Mouse (Mus musculus) adrenal gland, postnatal 36 days (tissue): ENCODE measurements around the gene Ccdc61. TPM values are rescaled to one million over a fixed set of nuclear protein-coding genes. Genes with fewer than 3 reads are reported as not detected.
"Not testable (repeated sequence)": the region's sequence is repeated elsewhere in the genome, so short reads cannot be mapped to it uniquely, and the experiment has no call there.

ENCODE experiments used
- DNase-seq, 2 experiments: peaks; one replicate each; pipeline ENCODE4 v3.0.0; 2021; ENCODE audit warnings: mixed read lengths in 1 of 2
- total RNA-seq, 2 experiments: library from RNA; stranded (reverse); gene quantifications; 2 replicates each; pipeline ENCODE4 v1.2.3; 2021

Ccdc61 gene
- total RNA-seq, 2 experiments from 2014 or later = 11.5 to 12.1 TPM

- DNase-seq = no peak
Observed at GRCm38 (mm10) chr7:18916254-18916653, 6.0 kb upstream of the Ccdc61 start.

GRCm38 (mm10) chr7:18909797-18910196, 418 bp downstream of the Ccdc61 start:
- DNase-seq = no peak

GRCm38 (mm10) chr7:18904971-18905370, 5.2 kb downstream of the Ccdc61 start:
- no peak for DNase-seq

DNA sequence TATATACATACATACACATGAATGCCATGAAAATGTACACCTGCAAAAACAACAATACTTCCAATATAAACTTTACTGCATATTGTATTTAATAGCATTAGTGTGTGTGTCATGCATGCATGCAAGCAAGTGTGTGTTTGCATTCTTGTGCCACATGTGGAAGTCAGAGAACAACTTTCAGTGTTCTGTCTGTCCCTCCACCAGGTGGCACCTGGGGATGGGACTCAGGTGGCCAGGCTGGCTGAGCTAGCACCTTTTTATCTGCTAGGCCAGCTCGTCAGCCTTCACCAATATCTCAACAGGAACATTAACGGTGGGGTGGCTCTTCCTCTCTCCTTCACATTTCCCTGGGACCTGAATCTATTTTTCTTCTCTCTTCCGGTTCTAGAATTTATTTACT, 7.7 kb downstream of the Ccdc61 start:
- DNase-seq = no peak

- no peak for DNase-seq
Observed at GRCm38 (mm10) chr7:18900513-18900912, 9.7 kb downstream of the Ccdc61 start.

- DNase-seq = peak; percentile 32 to 68
Observed at GRCm38 (mm10) chr7:18896536-18896935, 13.7 kb downstream of the Ccdc61 start.

GRCm38 (mm10) chr7:18893651-18894430, 16.4 kb downstream of the Ccdc61 start:
- peak; percentile 75 to 89 for DNase-seq

DNA sequence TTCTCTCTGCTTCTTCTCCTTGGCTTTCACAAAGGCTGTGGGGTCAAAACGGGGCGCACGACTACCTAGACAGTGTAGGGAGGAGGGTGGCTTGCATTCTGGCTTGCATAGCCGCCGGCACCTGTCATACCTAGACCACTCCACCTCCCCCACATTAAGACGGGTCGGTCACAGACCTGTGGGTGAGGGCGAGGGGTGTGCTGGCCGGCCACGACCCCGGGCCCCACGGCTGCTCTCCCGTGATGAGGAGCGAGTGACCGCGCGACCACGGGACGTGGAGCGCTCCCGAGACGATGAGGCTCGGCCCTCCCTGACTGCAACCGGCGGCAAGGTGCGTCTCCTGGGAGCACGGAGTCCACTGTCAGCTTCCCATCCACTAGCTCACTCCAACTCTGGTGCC, 17.2 kb downstream of the Ccdc61 start:
- DNase-seq = no peak

DNA sequence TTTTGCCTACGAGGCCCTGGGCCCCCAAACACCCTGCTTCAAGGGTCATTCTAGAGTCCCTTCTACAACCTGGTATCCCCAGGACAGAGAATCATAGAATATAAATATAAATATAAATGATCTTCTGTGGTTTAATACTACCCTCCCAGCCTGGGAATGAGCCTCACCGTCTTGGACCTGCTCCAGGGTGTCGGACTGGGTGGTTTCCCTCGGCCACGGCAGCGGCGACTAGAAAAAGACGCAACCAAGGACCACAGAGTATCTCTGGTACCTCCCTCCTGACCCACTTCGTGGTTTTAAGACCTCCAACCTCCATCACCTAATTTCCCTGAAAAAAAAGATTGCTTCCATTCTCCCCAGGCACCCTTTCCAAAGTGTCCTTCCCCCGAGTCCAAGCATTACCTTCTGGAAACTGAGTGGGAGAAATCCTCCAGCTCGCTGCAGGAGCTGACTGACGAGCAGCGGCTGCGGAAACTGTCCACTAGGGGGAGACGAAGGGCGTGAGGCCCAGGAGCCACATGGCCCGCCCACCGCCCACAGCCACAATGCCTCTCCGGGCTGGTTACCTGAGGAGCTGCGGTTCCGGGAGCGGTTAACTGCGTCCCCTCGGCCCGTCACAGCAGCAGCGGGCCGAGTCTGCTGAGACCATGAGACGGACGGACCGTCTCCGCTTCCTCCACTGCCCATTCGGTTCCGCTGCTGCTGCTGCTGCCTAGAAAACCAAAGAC, 18.2 kb downstream of the Ccdc61 start:
- DNase-seq = peak; percentile 89 to 92

DNA sequence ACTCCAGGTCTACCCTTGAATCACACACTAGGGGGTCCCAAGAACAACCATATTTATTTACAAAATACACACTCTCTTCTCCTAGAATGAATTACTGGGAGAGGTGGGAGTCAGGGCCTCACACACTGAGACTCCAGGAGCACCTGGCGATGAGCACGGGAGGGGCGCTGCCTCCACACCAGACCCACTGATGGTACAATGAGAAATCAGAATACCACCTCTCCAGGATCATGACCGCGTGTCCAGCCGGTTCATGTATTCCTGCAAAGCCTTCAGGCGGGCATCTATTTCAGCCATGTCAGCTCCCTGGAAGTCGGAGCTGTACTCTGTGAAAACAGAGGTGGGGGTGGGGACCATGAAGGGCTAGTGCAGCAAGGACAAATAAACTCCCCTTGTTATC, 19.4 kb downstream of the Ccdc61 start:
- no peak for DNase-seq

DNA sequence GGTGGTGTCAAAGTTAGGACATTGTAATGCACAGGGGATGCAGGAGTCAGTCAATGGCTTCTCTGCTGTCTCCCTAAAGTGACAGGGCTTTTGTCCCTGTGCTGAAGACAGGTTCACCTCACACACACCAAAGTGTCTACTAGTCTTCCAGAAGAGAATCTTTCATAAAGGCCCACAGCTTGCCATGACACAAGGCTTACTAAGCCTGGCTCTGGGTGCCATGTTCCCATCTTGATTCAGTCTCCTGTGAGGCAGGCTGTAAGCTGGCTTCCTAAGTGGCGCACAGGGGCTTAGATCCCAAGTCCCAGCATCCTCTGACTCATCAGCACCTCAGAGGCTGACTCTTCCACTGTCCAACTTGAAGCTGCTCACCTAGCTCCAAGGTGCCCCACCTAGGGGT, 23.3 kb downstream of the Ccdc61 start:
- no peak for DNase-seq

DNA sequence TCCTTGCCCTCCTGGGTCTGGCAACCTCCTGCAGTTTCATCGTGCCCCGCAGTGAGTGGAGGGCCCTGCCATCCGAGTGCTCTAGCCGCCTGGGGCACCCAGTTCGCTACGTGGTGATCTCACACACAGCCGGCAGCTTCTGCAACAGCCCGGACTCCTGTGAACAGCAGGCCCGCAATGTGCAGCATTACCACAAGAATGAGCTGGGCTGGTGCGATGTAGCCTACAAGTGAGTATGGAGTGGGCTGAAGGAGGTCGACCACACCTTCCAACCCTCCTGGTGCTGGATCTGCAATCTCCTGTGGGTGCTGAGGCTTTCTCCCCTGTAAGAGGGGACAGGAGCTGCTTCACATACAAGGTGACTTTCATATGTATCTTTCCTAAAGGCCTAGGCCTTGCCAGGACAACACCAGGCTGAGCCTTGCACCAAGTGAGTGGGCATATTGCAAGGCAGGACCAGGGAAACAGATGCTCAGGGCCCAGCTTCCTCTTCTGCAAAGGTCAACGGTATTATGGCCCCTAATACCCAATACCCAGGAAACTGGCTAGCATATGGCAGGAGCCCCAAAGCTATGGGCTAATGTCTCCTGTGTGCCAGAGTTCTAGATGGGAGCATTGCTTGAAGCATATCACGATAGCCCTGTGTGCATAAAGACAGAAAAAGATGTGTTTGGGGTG, 25.3 kb downstream of the Ccdc61 start:
- DNase-seq = no peak

- no peak for DNase-seq
Observed at GRCm38 (mm10) chr7:18883991-18884744, 26.0 kb downstream of the Ccdc61 start.

DNA sequence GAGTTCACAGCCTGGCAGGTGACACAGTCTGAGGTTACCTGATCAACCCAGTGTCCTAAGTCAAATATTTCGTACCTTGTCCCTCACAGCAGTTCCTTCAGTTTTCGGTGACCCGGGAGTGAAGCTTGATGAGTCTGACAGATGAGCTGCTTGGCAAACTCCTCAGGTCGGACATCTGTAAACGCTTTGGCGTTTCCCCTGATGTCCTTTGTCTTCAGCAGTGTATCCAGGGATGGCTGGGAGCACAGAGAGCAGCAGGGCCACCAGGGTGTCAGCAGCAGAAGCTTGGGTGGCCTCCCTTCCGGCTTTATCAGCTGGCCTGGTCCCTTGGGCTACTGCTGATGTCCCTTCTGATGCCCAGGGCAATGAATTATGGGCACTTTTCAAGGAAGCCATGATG, 31.5 kb downstream of the Ccdc61 start:
- no peak for DNase-seq

DNA sequence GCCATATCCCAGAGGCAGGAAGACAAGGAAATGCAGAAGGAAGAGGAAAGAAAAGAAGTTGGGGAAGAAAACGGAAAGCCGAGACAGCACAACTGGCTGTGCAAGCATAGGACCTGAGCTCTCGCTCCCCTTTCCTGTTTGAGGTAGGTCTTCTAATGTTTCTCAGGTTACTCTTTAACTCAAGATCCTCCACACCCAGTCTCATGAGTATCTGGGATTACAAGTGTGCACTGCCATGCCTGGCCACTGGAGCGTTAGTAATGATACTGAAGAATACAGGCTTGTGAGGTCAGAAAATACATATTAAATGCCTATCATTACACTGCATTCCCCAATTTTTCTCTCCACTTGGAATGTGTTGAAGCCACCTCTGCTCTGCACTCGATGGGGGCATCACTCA, 34.8 kb downstream of the Ccdc61 start:
- DNase-seq = no peak

GRCm38 (mm10) chr7:18873253-18873652, 37.0 kb downstream of the Ccdc61 start:
- peak; percentile 63 to 77 for DNase-seq

DNA sequence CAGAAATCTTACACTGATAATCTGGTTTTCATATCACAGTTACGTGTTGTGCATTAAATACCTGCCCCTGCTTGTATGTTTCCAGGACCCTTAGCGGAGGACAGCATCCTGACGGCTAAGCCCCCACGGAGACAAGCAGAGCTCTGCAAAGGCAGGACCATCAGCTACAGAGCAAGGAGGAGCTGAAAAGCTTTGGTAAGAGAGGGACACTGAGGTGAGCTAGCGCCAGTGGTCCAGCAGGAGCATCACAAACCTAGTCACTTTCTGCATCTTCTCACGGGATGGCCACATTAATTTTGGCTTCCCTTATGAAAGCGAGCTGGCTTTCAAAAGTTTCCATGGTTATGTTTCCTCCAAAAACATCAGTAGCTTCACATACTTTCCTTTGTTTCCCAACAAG, 37.4 kb downstream of the Ccdc61 start:
- no peak for DNase-seq

DNA sequence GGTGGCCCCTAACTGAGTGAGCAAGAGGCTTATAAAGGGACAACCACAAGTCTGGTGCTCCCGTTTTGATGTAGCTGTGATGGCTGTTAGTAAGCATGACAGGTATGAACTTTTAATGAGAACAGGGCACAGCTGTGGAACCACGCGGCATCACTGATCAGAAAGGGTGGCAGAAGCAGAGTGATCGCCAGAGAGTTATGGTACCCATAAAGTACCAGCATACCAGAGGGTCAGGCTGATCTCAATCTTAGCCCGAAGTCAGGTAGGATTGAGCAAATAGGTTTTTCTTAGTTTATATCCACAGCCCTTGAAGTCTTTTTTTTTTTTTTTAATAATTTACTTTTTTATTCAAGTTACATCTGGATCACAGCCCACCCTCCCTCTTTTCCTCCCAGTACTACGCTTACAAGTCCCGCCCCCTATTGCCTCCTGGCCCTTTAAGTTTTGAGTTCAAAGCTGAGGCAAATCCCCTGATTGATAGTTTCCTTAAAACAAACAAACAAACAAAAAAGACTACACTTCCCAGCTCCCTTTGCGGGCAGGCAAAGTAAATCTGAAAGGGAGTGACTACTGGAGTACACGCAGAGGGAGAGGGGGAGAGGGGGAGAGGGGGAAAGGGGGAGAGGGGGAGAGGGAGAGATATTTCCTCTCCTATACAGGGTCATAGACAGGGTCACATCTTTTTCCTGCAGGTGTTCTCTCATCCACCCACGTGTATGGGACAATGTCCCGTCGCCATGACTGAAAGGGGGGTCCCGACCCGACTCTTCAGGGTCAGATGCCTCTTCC, 38.0 kb downstream of the Ccdc61 start:
- DNase-seq = no peak

- DNase-seq = not testable (repeated sequence)
Observed at GRCm38 (mm10) chr7:18871031-18871430, 39.2 kb downstream of the Ccdc61 start, which contains the start of gene Pglyrp1. Gene Pglyrp1 (plus strand): TSS chr7:18871331.

DNA sequence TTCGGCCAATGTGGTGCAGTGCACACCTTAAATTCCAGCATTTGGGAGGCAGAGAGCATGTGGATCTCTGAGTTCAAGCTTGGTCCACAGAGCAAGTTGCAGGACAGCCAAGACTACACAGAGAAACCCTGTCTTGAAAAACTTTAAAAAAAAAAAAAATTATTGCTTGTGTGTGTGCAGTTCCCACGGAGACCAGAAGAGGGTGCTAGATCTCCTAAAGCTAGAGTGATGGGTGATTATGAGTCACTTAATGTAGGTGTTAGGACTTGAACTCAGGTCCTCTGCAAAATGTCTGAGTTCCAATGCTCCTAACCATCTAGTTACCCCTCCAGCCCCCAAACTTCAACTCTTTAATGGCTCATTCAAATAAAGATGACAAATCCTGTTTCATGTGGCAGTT, 41.7 kb downstream of the Ccdc61 start:
- DNase-seq = no peak

GRCm38 (mm10) chr7:18862801-18863200, 47.4 kb downstream of the Ccdc61 start:
- no peak for DNase-seq
